Mouse (Mus musculus): Measurements from ENCODE around the gene Fhod1. TPM values are rescaled to one million over a fixed set of nuclear protein-coding genes. Genes with fewer than 3 reads are reported as not detected.

The Fhod1 gene
- total and polyA plus RNA-seq, 3 experiments, result 2.5 to 10.9 TPM; not detected in 1

- TF ChIP-seq SIN3A (IDR thresholded peaks at IDR 0.05; ENCODE audit: low read length) (no peak), MYC (IDR thresholded peaks at IDR 0.05; ENCODE audit: low read depth, low read length) (no peak), SMC3 (IDR thresholded peaks at IDR 0.05; ENCODE audit: low read depth, low read length) (peak; percentile 34), RAD21 (IDR thresholded peaks at IDR 0.05; ENCODE audit: low read depth, low read length) (peak; percentile 16; the same call in 1 of the 2 replicates), ELF1 (IDR thresholded peaks at IDR 0.05; ENCODE audit: low read depth, low read length) (no peak), POLR2A (IDR thresholded peaks at IDR 0.05; ENCODE audit: control insufficient read depth in 1 of 2, insufficient read depth in 1 of 2, low read depth in 1 of 2, low read length in 2 of 2, poor library complexity in 1 of 2) (no peak), CTCF (IDR thresholded peaks at IDR 0.05 in 2 of 3, conservative IDR thresholded peaks at IDR 0.05 in 1 of 3; ENCODE audit: control insufficient read depth in 1 of 3, insufficient read depth in 1 of 3, low read depth in 2 of 3, low read length in 3 of 3, poor library complexity in 1 of 3, severe bottlenecking in 1 of 3) (peak; percentile 21 to 55 (median 26); a peak in 4 of 6 replicates)
- no peaks in the 10 kb centered on the region for H3K9me3 ChIP-seq (replicated peaks; ENCODE audit: insufficient read depth, low read length)
- no peak overlapping the region for H3K9ac ChIP-seq (ENCODE audit: control insufficient read depth, low read depth, low read length, poor library complexity, severe bottlenecking)
- peak; percentile 42 for DNase-seq (ENCODE audit: low read depth, low spot score)
- no peaks in the 10 kb centered on the region; a peak in 1 of 4 replicates for H3K27me3 ChIP-seq (ENCODE audit: control insufficient read depth in 1 of 2, insufficient read depth in 2 of 2, low read length in 2 of 2)
- H3K4me1 ChIP-seq (ENCODE audit: control insufficient read depth in 1 of 2, insufficient read depth in 2 of 2, low read length in 2 of 2), result peaks cover 4 to 7% of the 10 kb centered on the region in 2 experiments; a peak in 3 of 4 replicates
- no peaks in the 10 kb centered on the region for H3K79me2 ChIP-seq (ENCODE audit: control insufficient read depth, insufficient read depth, low read length, poor library complexity)
- H3K36me3 ChIP-seq (ENCODE audit: control insufficient read depth in 1 of 2, insufficient read depth in 2 of 2, low read length in 2 of 2), result peaks cover 0 to 4% of the 10 kb centered on the region in 2 experiments; a peak in 2 of 4 replicates
- H3K27ac ChIP-seq (ENCODE audit: control insufficient read depth, low read depth, low read length), result no peak overlapping the region
- H3K4me3 ChIP-seq (ENCODE audit: control insufficient read depth in 1 of 2, insufficient read depth in 1 of 2, low read depth in 2 of 2, low read length in 2 of 2), result no peak overlapping the region
These were observed 19.4 kb upstream of the Fhod1 start for GRCm38 (mm10) chr8:105367107-105367506.

GRCm38 (mm10) chr8:105361751-105362702 lies 14.3 kb upstream of the Fhod1 start:
- no peaks in the 10 kb centered on the region for H3K4me1 ChIP-seq (ENCODE audit: control insufficient read depth in 1 of 2, insufficient read depth in 2 of 2, low read length in 2 of 2)
- no peak overlapping the region for H3K4me3 ChIP-seq (ENCODE audit: control insufficient read depth in 1 of 2, insufficient read depth in 1 of 2, low read depth in 2 of 2, low read length in 2 of 2)
- H3K27ac ChIP-seq (ENCODE audit: control insufficient read depth, low read depth, low read length), result no peak overlapping the region
- no peak overlapping the region for H3K9ac ChIP-seq (ENCODE audit: control insufficient read depth, low read depth, low read length, poor library complexity, severe bottlenecking)
- H3K79me2 ChIP-seq (ENCODE audit: control insufficient read depth, insufficient read depth, low read length, poor library complexity), result no peaks in the 10 kb centered on the region
- no peak for DNase-seq (ENCODE audit: low read depth, low spot score)
- H3K36me3 ChIP-seq (ENCODE audit: control insufficient read depth in 1 of 2, insufficient read depth in 2 of 2, low read length in 2 of 2), result no peaks in the 10 kb centered on the region
- TF ChIP-seq BHLHE40 (IDR thresholded peaks at IDR 0.05; ENCODE audit: borderline replicate concordance, low read depth, low read length) (no peak), GATA1 (IDR thresholded peaks at IDR 0.05; ENCODE audit: low read depth, low read length) (no peak), ZNF384 (IDR thresholded peaks at IDR 0.05; ENCODE audit: low read depth, low read length) (0 out of 2 replicates have a peak, but pooled peaks have one; percentile 9)
- no peaks in the 10 kb centered on the region; a peak in 1 of 4 replicates for H3K27me3 ChIP-seq (ENCODE audit: control insufficient read depth in 1 of 2, insufficient read depth in 2 of 2, low read length in 2 of 2)
- H3K9me3 ChIP-seq (replicated peaks; ENCODE audit: insufficient read depth, low read length), result no peaks in the 10 kb centered on the region

DNA sequence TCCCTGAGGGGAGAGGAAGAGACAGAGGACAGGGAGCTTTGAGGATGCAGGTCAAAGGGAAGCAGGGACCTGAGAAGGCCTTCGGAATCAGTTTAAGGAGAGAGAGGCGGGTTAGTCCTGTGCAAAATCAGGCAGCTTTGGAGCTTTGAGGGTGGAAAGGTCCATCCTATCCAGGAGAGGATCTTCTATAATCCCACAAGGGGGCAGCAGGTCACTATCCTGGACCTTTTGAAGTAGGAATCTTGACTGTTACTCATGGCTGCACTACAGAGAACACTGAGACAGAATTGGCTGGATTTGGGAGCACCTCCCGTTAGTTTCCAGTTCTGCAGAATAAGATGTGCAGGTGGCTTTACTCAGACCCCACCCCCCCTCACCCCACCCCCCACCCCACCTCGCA lies 11.9 kb upstream of the Fhod1 start:
- no peak for DNase-seq (ENCODE audit: low read depth, low spot score)

More for the DNA sequence above, 11.9 kb upstream of the Fhod1 start:
- Histone ChIP-seq H3K36me3 (ENCODE audit: control insufficient read depth in 1 of 2, insufficient read depth in 2 of 2, low read length in 2 of 2) (no peaks in the 10 kb centered on the region), H3K27ac (ENCODE audit: control insufficient read depth, low read depth, low read length) (no peak overlapping the region), H3K9ac (ENCODE audit: control insufficient read depth, low read depth, low read length, poor library complexity, severe bottlenecking) (no peak overlapping the region), H3K9me3 (replicated peaks; ENCODE audit: insufficient read depth, low read length) (no peaks in the 10 kb centered on the region), H3K4me1 (ENCODE audit: control insufficient read depth in 1 of 2, insufficient read depth in 2 of 2, low read length in 2 of 2) (no peaks in the 10 kb centered on the region), H3K4me3 (ENCODE audit: control insufficient read depth in 1 of 2, insufficient read depth in 1 of 2, low read depth in 2 of 2, low read length in 2 of 2) (no peak overlapping the region), H3K27me3 (ENCODE audit: control insufficient read depth in 1 of 2, insufficient read depth in 2 of 2, low read length in 2 of 2) (no peaks in the 10 kb centered on the region; a peak in 1 of 4 replicates), H3K79me2 (ENCODE audit: control insufficient read depth, insufficient read depth, low read length, poor library complexity) (no peaks in the 10 kb centered on the region)
- peak in 1 of 3 experiments; percentile 30; a peak in 2 of 6 replicates for TF ChIP-seq CTCF (IDR thresholded peaks at IDR 0.05 in 2 of 3, conservative IDR thresholded peaks at IDR 0.05 in 1 of 3; ENCODE audit: control insufficient read depth in 1 of 3, insufficient read depth in 1 of 3, low read depth in 2 of 3, low read length in 3 of 3, poor library complexity in 1 of 3, severe bottlenecking in 1 of 3)
- no peak for TF ChIP-seq USF1 (IDR thresholded peaks at IDR 0.05; ENCODE audit: low read depth, low read length)
- TF ChIP-seq CHD1 (IDR thresholded peaks at IDR 0.05; ENCODE audit: low read depth, low read length), result no peak
- no peak for TF ChIP-seq SIN3A (IDR thresholded peaks at IDR 0.05; ENCODE audit: low read length)
- peak; percentile 30 for TF ChIP-seq RAD21 (IDR thresholded peaks at IDR 0.05; ENCODE audit: low read depth, low read length)
- TF ChIP-seq ELF1 (IDR thresholded peaks at IDR 0.05; ENCODE audit: low read depth, low read length), result no peak
